Mouse (Mus musculus) myocyte (in vitro differentiated cells): ENCODE results near the gene Kcnt2. TPM values are rescaled to one million over a fixed set of nuclear protein-coding genes. Genes with fewer than 3 reads are reported as not detected.

ENCODE experiments used
- H3K27me3 ChIP-seq: one replicate; pipeline ENCODE4 v1.6.1; 2011; ENCODE audit not compliant: control insufficient read depth, insufficient read depth, insufficient read length
- H3K36me3 ChIP-seq: one replicate; pipeline ENCODE4 v1.6.1; 2011; ENCODE audit not compliant: control insufficient read depth, insufficient read depth
- H3K4me2 ChIP-seq: one replicate; pipeline ENCODE4 v1.6.1; 2011; ENCODE audit warnings: low read depth, control low read depth
- H3K4me3 ChIP-seq: one replicate; pipeline ENCODE4 v1.5.1; 2011; ENCODE audit warnings: mild to moderate bottlenecking, control low read depth, moderate library complexity
- H3K79me2 ChIP-seq: one replicate; pipeline ENCODE4 v1.6.1; 2011; ENCODE audit not compliant: control insufficient read depth, insufficient read depth
- H3ac ChIP-seq: one replicate; pipeline ENCODE4 v1.6.1; 2011; ENCODE audit not compliant: control insufficient read depth, insufficient read length
- CEBPB ChIP-seq: IDR thresholded peaks from 2 replicates; pipeline ENCODE4 v1.6.1; 2011; ENCODE audit warnings: mild to moderate bottlenecking, moderate library complexity; ENCODE audit not compliant: poor library complexity, insufficient read depth, severe bottlenecking
- E2F4 ChIP-seq: IDR thresholded peaks from one replicate; pipeline ENCODE4 v1.6.1; 2011; ENCODE audit warnings: mild to moderate bottlenecking, control low read depth, moderate library complexity; ENCODE audit not compliant: insufficient read depth
- MAX ChIP-seq: IDR thresholded peaks from one replicate; pipeline ENCODE4 v1.6.1; 2011; ENCODE audit warnings: low read depth, mild to moderate bottlenecking, control low read depth
- MYOD1 ChIP-seq, 3 experiments: IDR thresholded peaks; one replicate each; pipeline ENCODE4 v1.6.1; 2011; ENCODE audit warnings: control low read depth in 2 of 3, low read depth in 2 of 3, mild to moderate bottlenecking in 2 of 3, moderate library complexity in 1 of 3; ENCODE audit not compliant: insufficient read length in 2 of 3, control insufficient read depth in 1 of 3
- MYOG ChIP-seq, 3 experiments: IDR thresholded peaks; one replicate each; pipeline ENCODE4 v1.6.1; 2011; ENCODE audit warnings: control low read depth in 2 of 3, low read depth in 2 of 3, mild to moderate bottlenecking in 2 of 3; ENCODE audit not compliant: insufficient read length in 2 of 3, control insufficient read depth in 1 of 3, insufficient read depth in 1 of 3
- POLR2A ChIP-seq: IDR thresholded peaks from one replicate; pipeline ENCODE4 v1.6.1; 2011; ENCODE audit warnings: low read depth, mild to moderate bottlenecking, control low read depth, moderate library complexity; ENCODE audit not compliant: insufficient read length
- POLR2AphosphoS2 ChIP-seq: IDR thresholded peaks from one replicate; pipeline ENCODE4 v1.6.1; 2011; ENCODE audit warnings: low read depth, control low read depth; ENCODE audit not compliant: insufficient read length
- REST ChIP-seq: IDR thresholded peaks from one replicate; pipeline ENCODE4 v1.6.1; 2011; ENCODE audit warnings: mild to moderate bottlenecking, control low read depth, moderate library complexity; ENCODE audit not compliant: insufficient read depth, insufficient read length
- SRF ChIP-seq: IDR thresholded peaks from one replicate; pipeline ENCODE4 v1.6.1; 2011; ENCODE audit warnings: low read depth; ENCODE audit not compliant: control insufficient read depth, insufficient read length
- TCF12 ChIP-seq: IDR thresholded peaks from one replicate; pipeline ENCODE4 v1.6.1; 2011; ENCODE audit warnings: mild to moderate bottlenecking, control low read depth; ENCODE audit not compliant: poor library complexity, insufficient read depth, severe bottlenecking
- TCF3 ChIP-seq: IDR thresholded peaks from one replicate; pipeline ENCODE4 v1.6.1; 2011; ENCODE audit warnings: low read depth, control low read depth; ENCODE audit not compliant: insufficient read length
- USF1 ChIP-seq: IDR thresholded peaks from one replicate; pipeline ENCODE4 v1.6.1; 2011; ENCODE audit warnings: low read depth, mild to moderate bottlenecking, control low read depth, moderate library complexity
- polyA plus RNA-seq: library from polyadenylated mRNA; unstranded; fragments of >200 nt; fragmentation: generic; extraction: Trizol; gene quantifications from one replicate; pipeline ENCODE4 v1.2.1, GENCODE M21; 2012; ENCODE audit warnings: missing spikeins

Kcnt2 gene
- polyA plus RNA-seq, 1 experiment, result 0.19 TPM

- Histone ChIP-seq H3ac (no peak overlapping the region), H3K4me2 (no peak overlapping the region), H3K36me3 (no peaks in the 10 kb centered on the region), H3K27me3 (no peaks in the 10 kb centered on the region), H3K79me2 (no peaks in the 10 kb centered on the region), H3K4me3 (no peak overlapping the region)
- TF ChIP-seq MYOG (IDR thresholded peaks at IDR 0.05; ENCODE audit: control insufficient read depth in 1 of 3, insufficient read depth in 1 of 3, insufficient read length in 2 of 3, low read depth in 2 of 3) (no peak), REST (no peak), POLR2A (no peak), TCF12 (no peak), POLR2AphosphoS2 (no peak), MYOD1 (IDR thresholded peaks at IDR 0.05; ENCODE audit: control insufficient read depth in 1 of 3, insufficient read length in 2 of 3, low read depth in 2 of 3) (no peak), TCF3 (no peak), USF1 (no peak), SRF (no peak), MAX (no peak), CEBPB (no peak), E2F4 (no peak)
Observed at GRCm38 (mm10) chr1:140484016-140484415, 238.1 kb downstream of the Kcnt2 start.

- H3ac ChIP-seq, result no peak overlapping the region
- H3K4me3 ChIP-seq, result no peak overlapping the region
- H3K79me2 ChIP-seq, result no peaks in the 10 kb centered on the region
- no peak overlapping the region for H3K4me2 ChIP-seq
- no peaks in the 10 kb centered on the region for H3K27me3 ChIP-seq
- no peaks in the 10 kb centered on the region for H3K36me3 ChIP-seq
- TF ChIP-seq TCF3 (no peak), POLR2AphosphoS2 (no peak), MYOG (IDR thresholded peaks at IDR 0.05; ENCODE audit: control insufficient read depth in 1 of 3, insufficient read depth in 1 of 3, insufficient read length in 2 of 3, low read depth in 2 of 3) (no peak), E2F4 (no peak), TCF12 (no peak), CEBPB (no peak), POLR2A (no peak), MAX (no peak), REST (no peak)
Observed at GRCm38 (mm10) chr1:140489816-140490215, 243.9 kb downstream of the Kcnt2 start.

GRCm38 (mm10) chr1:140491406-140491805 lies 245.4 kb downstream of the Kcnt2 start:
- Histone ChIP-seq H3K27me3 (no peaks in the 10 kb centered on the region), H3K4me2 (no peak overlapping the region), H3K4me3 (no peak overlapping the region), H3K36me3 (no peaks in the 10 kb centered on the region), H3ac (no peak overlapping the region), H3K79me2 (no peaks in the 10 kb centered on the region)
- no peak for TF ChIP-seq POLR2AphosphoS2
- no peak for TF ChIP-seq MYOD1 (IDR thresholded peaks at IDR 0.05; ENCODE audit: control insufficient read depth in 1 of 3, insufficient read length in 2 of 3, low read depth in 2 of 3)
- TF ChIP-seq REST, result no peak
- TF ChIP-seq TCF12, result no peak
- no peak for TF ChIP-seq E2F4
- TF ChIP-seq TCF3, result no peak
- no peak for TF ChIP-seq CEBPB
- no peak for TF ChIP-seq MAX
- TF ChIP-seq POLR2A, result no peak
- no peak for TF ChIP-seq SRF
- TF ChIP-seq MYOG (IDR thresholded peaks at IDR 0.05; ENCODE audit: control insufficient read depth in 1 of 3, insufficient read depth in 1 of 3, insufficient read length in 2 of 3, low read depth in 2 of 3), result no peak
- no peak for TF ChIP-seq USF1

GRCm38 (mm10) chr1:140492237-140492636 lies 246.3 kb downstream of the Kcnt2 start:
- Histone ChIP-seq H3ac (no peak overlapping the region), H3K36me3 (no peaks in the 10 kb centered on the region), H3K79me2 (no peaks in the 10 kb centered on the region)

More at GRCm38 (mm10) chr1:140492237-140492636, 246.3 kb downstream of the Kcnt2 start:
- H3K27me3 ChIP-seq, result no peaks in the 10 kb centered on the region
- no peak for TF ChIP-seq MAX
- no peak for TF ChIP-seq REST
- no peak for TF ChIP-seq MYOG (IDR thresholded peaks at IDR 0.05; ENCODE audit: control insufficient read depth in 1 of 3, insufficient read depth in 1 of 3, insufficient read length in 2 of 3, low read depth in 2 of 3)
- no peak for TF ChIP-seq POLR2AphosphoS2
- no peak for TF ChIP-seq POLR2A
- no peak for TF ChIP-seq SRF
- no peak for TF ChIP-seq CEBPB
- no peak for TF ChIP-seq E2F4
- no peak for TF ChIP-seq MYOD1 (IDR thresholded peaks at IDR 0.05; ENCODE audit: control insufficient read depth in 1 of 3, insufficient read length in 2 of 3, low read depth in 2 of 3)
- no peak for TF ChIP-seq TCF3
- TF ChIP-seq TCF12, result no peak
- TF ChIP-seq USF1, result no peak
- H3K4me2 ChIP-seq, result no peak overlapping the region
- H3K4me3 ChIP-seq, result no peak overlapping the region
